Mouse (Mus musculus) intestine, postnatal 0 days (tissue): Measurements from ENCODE around the gene Tor4a. TPM values are rescaled to one million over a fixed set of nuclear protein-coding genes. Genes with fewer than 3 reads are reported as not detected.

ENCODE experiments used
- ATAC-seq: fragments of 200-750 bp; cut with Nextera tagmentation; 2 replicates; pipeline ENCODE4 v1.8.0; 2017; ENCODE audit warnings: mild to moderate bottlenecking, moderate TSS enrichment, moderate library complexity
- H3K27ac ChIP-seq: fragments of 300-500 bp; sonication (generic); 2 replicates; pipeline ENCODE4 v1.5.1; 2014; ENCODE audit warnings: mild to moderate bottlenecking, low read depth, low read length, moderate library complexity
- H3K27me3 ChIP-seq: fragments of 300-500 bp; sonication (generic); replicated peaks from 2 replicates; pipeline ENCODE4 v1.6.1; 2014; ENCODE audit warnings: low read length, mixed read lengths; ENCODE audit not compliant: control insufficient read depth, insufficient read depth
- H3K36me3 ChIP-seq: fragments of 300-500 bp; sonication (generic); 2 replicates; pipeline ENCODE4 v1.6.1; 2014; ENCODE audit warnings: mild to moderate bottlenecking, moderate library complexity; ENCODE audit not compliant: control insufficient read depth, insufficient read depth
- H3K4me1 ChIP-seq: fragments of 300-500 bp; sonication (generic); replicated peaks from 2 replicates; pipeline ENCODE4 v1.6.1; 2014; ENCODE audit warnings: antibody characterized with exemption, low read length, mixed read lengths; ENCODE audit not compliant: control insufficient read depth, insufficient read depth
- H3K4me2 ChIP-seq: fragments of 300-500 bp; sonication (generic); replicated peaks from 2 replicates; pipeline ENCODE4 v1.6.1; 2014; ENCODE audit warnings: low read depth, mild to moderate bottlenecking, moderate library complexity
- H3K4me3 ChIP-seq: fragments of 300-500 bp; sonication (generic); 2 replicates; pipeline ENCODE4 v1.5.1; 2014; ENCODE audit warnings: low read depth, low read length
- H3K9ac ChIP-seq: fragments of 300-500 bp; sonication (generic); 2 replicates; pipeline ENCODE4 v1.6.1; 2014; ENCODE audit warnings: mild to moderate bottlenecking, low read depth, low read length
- H3K9me3 ChIP-seq: fragments of 300-500 bp; sonication (generic); 2 replicates; pipeline ENCODE4 v1.6.1; 2016; ENCODE audit warnings: mixed run types; ENCODE audit not compliant: control insufficient read depth
- CTCF ChIP-seq: sonication (generic); IDR thresholded peaks from 2 replicates; pipeline ENCODE4 v1.5.1; 2016; ENCODE audit warnings: low read depth, mild to moderate bottlenecking, control low read depth, antibody characterized with exemption, moderate library complexity
- WGBS: fragments of 180-500 bp; shearing (Covaris S2); extraction: QIAGEN DNeasy Blood & Tissue Kit; methylation state at CpG from one replicate; pipeline ENCODE4 v1.1.7; 2014; 5-methylcytosine and 5-hydroxymethylcytosine counted together
- polyA plus RNA-seq: library from polyadenylated mRNA; unstranded; fragments of >200 nt; fragmentation: Nextera tagmentation; extraction: Ambion mirVana; gene quantifications from 2 replicates; pipeline ENCODE4 v1.2.1, GENCODE M21; 2015

Gene Tor4a
- polyA plus RNA-seq, 1 experiment from 2014 or later = 12.6 TPM

DNA sequence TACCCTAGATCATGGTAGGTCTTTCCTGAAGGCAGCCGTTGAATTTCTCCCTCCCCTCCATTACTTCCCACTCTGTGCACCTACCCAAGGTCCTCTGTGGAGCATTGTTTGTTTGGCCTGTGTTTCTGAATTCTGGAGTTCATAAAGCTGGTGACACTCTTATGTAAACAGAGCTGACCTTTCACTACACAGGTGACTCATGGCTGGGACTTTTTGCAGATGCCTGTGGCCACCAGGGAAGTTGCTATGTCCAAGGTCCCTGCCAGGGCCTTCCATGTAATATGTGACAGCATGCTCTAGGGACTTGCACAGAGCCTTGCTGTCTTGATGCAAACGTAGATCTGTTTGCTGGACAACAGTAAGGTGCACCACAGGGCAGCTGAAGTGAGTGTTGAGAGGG, 47.0 kb downstream of the Tor4a start:
- no peak overlapping the region for H3K4me2 ChIP-seq
- H3K4me1 ChIP-seq = no peaks in the 10 kb centered on the region
- 58% methylated on average over 2 of the region's 2 CpGs for WGBS
- H3K27me3 ChIP-seq = no peaks in the 10 kb centered on the region
- no peaks in the 10 kb centered on the region for H3K9me3 ChIP-seq
- H3K9ac ChIP-seq = no peak overlapping the region
- ATAC-seq = 0 out of 2 replicates have a peak, but pooled peaks have one; percentile 31
- H3K4me3 ChIP-seq = no peak overlapping the region
- no peaks in the 10 kb centered on the region for H3K36me3 ChIP-seq
- H3K27ac ChIP-seq = no peak overlapping the region
- no peak for TF ChIP-seq CTCF

GRCm38 (mm10) chr2:25147892-25148291, 48.8 kb downstream of the Tor4a start:
- Histone ChIP-seq H3K36me3 (no peaks in the 10 kb centered on the region), H3K9me3 (no peaks in the 10 kb centered on the region), H3K4me1 (no peaks in the 10 kb centered on the region), H3K4me3 (no peak overlapping the region), H3K4me2 (no peak overlapping the region), H3K27ac (no peak overlapping the region), H3K27me3 (no peaks in the 10 kb centered on the region), H3K9ac (no peak overlapping the region)
- peak; percentile 31; the same call in 1 of the 2 replicates for ATAC-seq
- TF ChIP-seq CTCF = no peak
- WGBS = 66% methylated on average over 5 of the region's 5 CpGs

DNA sequence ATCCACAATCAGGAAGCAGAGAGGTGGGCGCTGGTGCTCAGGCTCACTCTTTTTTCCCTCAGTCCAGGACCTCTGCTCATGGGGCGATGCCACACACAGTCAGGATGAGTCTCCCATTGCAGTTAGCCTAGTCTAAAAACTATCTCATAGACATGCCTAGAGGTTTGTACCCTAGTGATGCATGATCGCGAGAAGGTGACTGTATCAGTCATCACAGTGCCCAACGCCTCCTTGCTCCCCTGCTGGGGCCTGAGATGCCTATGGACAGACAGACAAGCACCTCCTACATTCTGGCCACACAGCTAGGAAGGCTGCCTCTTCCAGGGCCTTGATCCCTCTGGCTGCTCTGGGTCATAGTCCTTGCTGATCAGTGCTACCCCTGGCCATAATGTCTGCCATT, 49.3 kb downstream of the Tor4a start:
- no peak overlapping the region for H3K4me3 ChIP-seq
- H3K9ac ChIP-seq = no peak overlapping the region
- WGBS = 81% methylated on average over 5 of the region's 5 CpGs
- H3K4me2 ChIP-seq = no peak overlapping the region
- ATAC-seq = no peak
- no peaks in the 10 kb centered on the region for H3K9me3 ChIP-seq
- no peak overlapping the region for H3K27ac ChIP-seq
- TF ChIP-seq CTCF = no peak
- no peaks in the 10 kb centered on the region for H3K27me3 ChIP-seq
- H3K36me3 ChIP-seq = no peaks in the 10 kb centered on the region
- no peaks in the 10 kb centered on the region for H3K4me1 ChIP-seq

DNA sequence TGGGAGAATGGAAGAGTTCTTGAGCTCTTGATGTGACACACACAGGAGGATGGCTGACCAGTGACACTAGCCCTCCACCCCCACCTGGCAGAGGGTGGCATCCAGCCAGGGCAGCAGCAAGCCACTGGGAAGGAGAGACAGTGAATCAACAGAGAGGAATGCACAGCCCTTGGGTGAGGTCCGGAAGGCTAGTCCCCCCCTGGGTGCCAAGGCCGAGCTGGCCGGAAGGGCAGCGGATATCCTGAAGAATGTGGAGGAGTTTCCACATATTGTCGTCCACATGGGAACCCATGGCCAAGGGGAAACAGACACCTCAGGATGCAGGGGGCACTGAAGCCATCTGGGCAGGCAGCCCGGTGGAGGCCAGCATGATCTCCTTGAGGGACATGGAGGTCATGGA, 51.3 kb downstream of the Tor4a start:
- WGBS = 79% methylated on average over 6 of the region's 6 CpGs
- no peak overlapping the region for H3K27ac ChIP-seq
- no peak for ATAC-seq

More for the DNA sequence above, 51.3 kb downstream of the Tor4a start:
- Histone ChIP-seq H3K36me3 (no peaks in the 10 kb centered on the region), H3K9ac (no peak overlapping the region), H3K4me2 (no peak overlapping the region), H3K9me3 (no peaks in the 10 kb centered on the region), H3K27me3 (no peaks in the 10 kb centered on the region), H3K4me1 (no peaks in the 10 kb centered on the region), H3K4me3 (no peak overlapping the region)
- no peak for TF ChIP-seq CTCF

Other genes with a start within 250 kb of the Tor4a start
- gene Zmynd19, start 247.1 kb downstream of the Tor4a start, polyA plus RNA-seq = 5.0 and 5.2 TPM in 2 replicates
- gene Dph7, start 234.5 kb downstream of the Tor4a start, polyA plus RNA-seq = 7.2 and 8.7 TPM in 2 replicates
- 154 and 159 TPM in 2 replicates for gene Mrpl41, start 221.8 kb downstream of the Tor4a start, polyA plus RNA-seq
- gene Pnpla7, start 220.9 kb downstream of the Tor4a start, polyA plus RNA-seq = 16.7 and 18.9 TPM in 2 replicates
- 17.0 and 17.6 TPM in 2 replicates for gene Nsmf, start 142.5 kb downstream of the Tor4a start, polyA plus RNA-seq
- gene Entpd8, start 116.6 kb downstream of the Tor4a start, polyA plus RNA-seq = 24.6 and 25.9 TPM in 2 replicates
- 3.3 and 5.8 TPM in 2 replicates for gene Noxa1, start 101.7 kb downstream of the Tor4a start, polyA plus RNA-seq
- gene Nrarp, start 16.1 kb downstream of the Tor4a start, polyA plus RNA-seq = 15.9 and 16.5 TPM in 2 replicates
- 41.4 and 45.6 TPM in 2 replicates for gene Nelfb, start 14.6 kb upstream of the Tor4a start, polyA plus RNA-seq
- gene Stpg3, start 17.8 kb upstream of the Tor4a start, polyA plus RNA-seq = not detected in 2 replicates
- 0.78 and 1.4 TPM in 2 replicates for gene Fam166a, start 21.9 kb upstream of the Tor4a start, polyA plus RNA-seq
- 453 and 466 TPM in 2 replicates for gene Tubb4b, start 27.8 kb upstream of the Tor4a start, polyA plus RNA-seq
- 34.0 and 37.6 TPM in 2 replicates for gene Slc34a3, start 37.5 kb upstream of the Tor4a start, polyA plus RNA-seq
- gene Rnf224, start 39.9 kb upstream of the Tor4a start, polyA plus RNA-seq = 0.09 and 0.25 TPM in 2 replicates
- 51.9 and 59.4 TPM in 2 replicates for gene Rnf208, start 45.4 kb upstream of the Tor4a start, polyA plus RNA-seq
- gene Cysrt1, start 45.6 kb upstream of the Tor4a start, polyA plus RNA-seq = 16.5 and 20.7 TPM in 2 replicates
- 10.4 and 12.3 TPM in 2 replicates for gene AL732309.1, start 50.0 kb upstream of the Tor4a start, polyA plus RNA-seq
- gene Tmem203, start 58.6 kb upstream of the Tor4a start, polyA plus RNA-seq = 40.3 and 44.9 TPM in 2 replicates
- 62.0 and 68.3 TPM in 2 replicates for gene Tprn, start 65.7 kb upstream of the Tor4a start, polyA plus RNA-seq
- 105 and 108 TPM in 2 replicates for gene Ssna1, start 75.6 kb upstream of the Tor4a start, polyA plus RNA-seq
- gene Anapc2, start 75.6 kb upstream of the Tor4a start, polyA plus RNA-seq = 41.6 and 43.4 TPM in 2 replicates
- not detected in 2 replicates for gene Tmem210, start 91.3 kb upstream of the Tor4a start, polyA plus RNA-seq
- 5.5 and 6.6 TPM in 2 replicates for gene Lrrc26, start 93.0 kb upstream of the Tor4a start, polyA plus RNA-seq
- 0.78 and 0.90 TPM in 2 replicates for gene Grin1, start 122.3 kb upstream of the Tor4a start, polyA plus RNA-seq
- gene Man1b1, start 135.5 kb upstream of the Tor4a start, polyA plus RNA-seq = 44.7 and 50.2 TPM in 2 replicates
- 120 and 129 TPM in 2 replicates for gene Dpp7, start 159.5 kb upstream of the Tor4a start, polyA plus RNA-seq
- gene Uap1l1, start 168.8 kb upstream of the Tor4a start, polyA plus RNA-seq = 668 and 708 TPM in 2 replicates
- gene Sapcd2, start 175.4 kb upstream of the Tor4a start, polyA plus RNA-seq = 112 and 129 TPM in 2 replicates
- 33.9 and 38.1 TPM in 2 replicates for gene Entpd2, start 199.0 kb upstream of the Tor4a start, polyA plus RNA-seq
- 49.2 and 52.3 TPM in 2 replicates for gene Npdc1, start 202.5 kb upstream of the Tor4a start, polyA plus RNA-seq
- 0.26 and 0.27 TPM in 2 replicates for gene Fut7, start 226.4 kb upstream of the Tor4a start, polyA plus RNA-seq
- 1.1 and 1.3 TPM in 2 replicates for gene Abca2, start 231.8 kb upstream of the Tor4a start, polyA plus RNA-seq